Mouse (Mus musculus) lung, adult 2 months (tissue): ENCODE measurements around the gene Tradd.

Source experiments
- CTCF ChIP-seq: fragments of 200-500 bp; IDR thresholded peaks from 2 replicates; pipeline ENCODE4 v1.5.1; 2011; ENCODE audit warnings: mild to moderate bottlenecking, low read length, control low read depth; ENCODE audit not compliant: insufficient read depth
- POLR2A ChIP-seq: fragments of 200-500 bp; IDR thresholded peaks from 2 replicates; pipeline ENCODE4 v1.6.1; 2011; ENCODE audit warnings: low read depth, mild to moderate bottlenecking, control low read depth, low read length, borderline replicate concordance; ENCODE audit errors: extremely low read depth

- no peak for TF ChIP-seq CTCF
- no peak for TF ChIP-seq POLR2A
Observed at GRCm38 (mm10) chr8:105313622-105314402, 49.4 kb upstream of the Tradd start.
